Mouse (Mus musculus) neural tube, embryonic 12.5 days (tissue): ENCODE data around the gene Emc9. TPM values are rescaled to one million over a fixed set of nuclear protein-coding genes. Genes with fewer than 3 reads are reported as not detected.
A peak's percentile ranks its signal among the peaks of the same experiment; 100 is the strongest.

ENCODE experiments used
- ATAC-seq: fragments of 200-750 bp; cut with Nextera tagmentation; 2 replicates; pipeline ENCODE4 v1.8.0; 2017; ENCODE audit warnings: low read depth, mild to moderate bottlenecking, moderate TSS enrichment, moderate library complexity; ENCODE audit not compliant: low FRiP score
- H3K27ac ChIP-seq: fragments of 300-500 bp; sonication (generic); 2 replicates; pipeline ENCODE4 v1.5.1; 2016
- H3K27me3 ChIP-seq: fragments of 300-500 bp; sonication (generic); replicated peaks from 2 replicates; pipeline ENCODE4 v1.6.1; 2016; ENCODE audit warnings: mild to moderate bottlenecking
- H3K36me3 ChIP-seq: fragments of 300-500 bp; sonication (generic); 2 replicates; pipeline ENCODE4 v1.6.1; 2016; ENCODE audit warnings: mild to moderate bottlenecking
- H3K4me1 ChIP-seq: fragments of 300-500 bp; sonication (generic); 2 replicates; pipeline ENCODE4 v1.6.1; 2016
- H3K4me2 ChIP-seq: fragments of 300-500 bp; sonication (generic); replicated peaks from 2 replicates; pipeline ENCODE4 v1.6.1; 2016; ENCODE audit warnings: mild to moderate bottlenecking
- H3K4me3 ChIP-seq: fragments of 300-500 bp; sonication (generic); 2 replicates; pipeline ENCODE4 v1.5.1; 2016
- H3K9ac ChIP-seq: fragments of 300-500 bp; sonication (generic); 2 replicates; pipeline ENCODE4 v1.6.1; 2016; ENCODE audit warnings: mild to moderate bottlenecking
- H3K9me3 ChIP-seq: fragments of 300-500 bp; sonication (generic); 2 replicates; pipeline ENCODE4 v1.6.1; 2016; ENCODE audit warnings: mild to moderate bottlenecking
- WGBS: fragments of 180-500 bp; shearing (Covaris S2); methylation state at CpG from one replicate; pipeline ENCODE4 v1.1.7; 2016; 5-methylcytosine and 5-hydroxymethylcytosine counted together
- polyA plus RNA-seq: library from polyadenylated mRNA; unstranded; fragments of >200 nt; fragmentation: Nextera tagmentation; extraction: Ambion mirVana; gene quantifications from 2 replicates; pipeline ENCODE4 v1.2.1, GENCODE M21; 2016

Emc9 gene
- polyA plus RNA-seq, result 8.9 and 12.7 TPM in 2 replicates

GRCm38 (mm10) chr14:55584702-55585565 is at the start of gene Emc9:
Emc9 (minus strand) TSS chr14:55585302.
- Histone ChIP-seq H3K27me3 (no peaks in the 10 kb centered on the region), H3K9ac (peak within 1 kb of the TSS; percentile 57), H3K36me3 (peaks cover 36% of the 10 kb centered on the region), H3K4me3 (peak within 1 kb of the TSS; percentile 43), H3K4me1 (peaks cover 8% of the 10 kb centered on the region; the same call in 1 of the 2 replicates), H3K4me2 (peak within 1 kb of the TSS; percentile 79), H3K27ac (no peak within 1 kb of the TSS), H3K9me3 (no peaks in the 10 kb centered on the region)
- 2% methylated on average over 43 of the region's 43 CpGs for whole genome bisulfite sequencing
- peak; percentile 56 for ATAC-seq

DNA sequence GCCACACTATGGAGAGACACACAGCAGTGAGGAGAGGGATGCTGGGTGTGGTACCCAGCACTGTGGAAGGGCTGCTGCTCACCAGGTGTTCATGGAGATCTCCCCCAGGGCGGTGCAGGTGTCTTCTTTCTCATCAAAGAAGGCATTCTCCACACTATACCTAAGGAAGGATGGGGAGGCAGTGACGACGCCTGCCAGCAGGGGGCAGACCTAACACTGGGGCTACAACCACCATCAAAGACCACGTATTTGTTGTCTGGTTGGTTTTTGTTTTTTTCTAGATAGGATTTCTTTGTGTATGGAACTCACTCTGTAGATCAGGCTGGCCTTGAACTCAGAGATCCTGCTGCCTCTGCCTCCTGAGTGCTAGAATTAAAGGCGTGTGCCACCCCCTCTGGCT is 44.2 kb upstream of the Emc9 start:
- Histone ChIP-seq H3K4me2 (no peak overlapping the region), H3K27me3 (no peaks in the 10 kb centered on the region), H3K36me3 (peaks cover 98% of the 10 kb centered on the region), H3K9ac (0 out of 2 replicates have a peak overlapping the region, but pooled peaks have one; percentile 5), H3K9me3 (no peaks in the 10 kb centered on the region), H3K27ac (no peak overlapping the region), H3K4me3 (no peak overlapping the region), H3K4me1 (peaks cover 5% of the 10 kb centered on the region)
- no peak for ATAC-seq
- 57% methylated on average over 5 of the region's 5 CpGs for WGBS

GRCm38 (mm10) chr14:55628077-55628827 is 43.1 kb upstream of the Emc9 start:
- ATAC-seq, result no peak
- 83% methylated on average over 27 of the region's 27 CpGs for WGBS
- H3K9ac ChIP-seq, result no peak overlapping the region
- no peaks in the 10 kb centered on the region for H3K4me1 ChIP-seq
- no peaks in the 10 kb centered on the region for H3K27me3 ChIP-seq
- H3K4me3 ChIP-seq, result no peak overlapping the region
- H3K27ac ChIP-seq, result no peak overlapping the region
- H3K4me2 ChIP-seq, result no peak overlapping the region
- H3K36me3 ChIP-seq, result peaks cover 97% of the 10 kb centered on the region
- H3K9me3 ChIP-seq, result no peaks in the 10 kb centered on the region

DNA sequence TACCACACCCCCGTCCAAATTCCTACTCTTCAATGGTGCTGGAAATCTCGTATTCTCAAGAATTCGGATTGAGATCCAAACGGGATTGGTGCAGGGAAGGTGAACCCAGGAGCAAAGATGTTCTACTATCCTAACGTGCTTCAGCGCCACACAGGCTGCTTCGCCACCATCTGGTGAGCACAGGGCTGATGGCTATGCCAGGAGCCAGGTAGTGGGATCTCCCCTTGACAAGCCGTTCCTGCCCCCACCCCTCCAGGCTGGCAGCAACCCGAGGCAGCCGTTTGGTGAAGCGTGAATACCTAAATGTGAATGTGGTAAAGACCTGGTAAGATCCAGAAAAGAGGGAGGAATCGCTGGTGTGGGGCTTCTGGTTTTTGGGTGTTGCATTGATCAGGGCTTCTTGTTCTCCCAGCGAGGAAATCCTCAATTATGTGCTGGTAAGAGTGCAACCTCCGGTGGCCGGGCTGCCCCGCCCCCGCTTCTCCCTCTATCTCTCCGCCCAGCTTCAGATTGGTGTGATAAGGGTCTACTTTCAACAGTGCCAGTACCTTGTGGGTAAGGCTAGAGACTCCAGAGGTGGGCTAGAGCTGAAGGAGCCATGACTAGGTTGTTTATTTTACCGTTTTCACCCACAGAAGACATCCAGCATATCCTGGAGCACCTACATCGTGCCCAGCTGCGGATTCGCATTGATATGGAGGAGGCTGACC is 33.5 kb upstream of the Emc9 start:
- Histone ChIP-seq H3K9ac (peak overlapping the region; percentile 40; the same call in 1 of the 2 replicates), H3K27me3 (no peaks in the 10 kb centered on the region), H3K4me1 (no peaks in the 10 kb centered on the region), H3K4me2 (peak overlapping the region; percentile 51), H3K27ac (no peak overlapping the region), H3K4me3 (peak overlapping the region; percentile 20), H3K36me3 (peaks cover 1% of the 10 kb centered on the region; the same call in 1 of the 2 replicates), H3K9me3 (no peaks in the 10 kb centered on the region)
- no peak for ATAC-seq
- 52% methylated on average over 22 of the region's 22 CpGs for WGBS

DNA sequence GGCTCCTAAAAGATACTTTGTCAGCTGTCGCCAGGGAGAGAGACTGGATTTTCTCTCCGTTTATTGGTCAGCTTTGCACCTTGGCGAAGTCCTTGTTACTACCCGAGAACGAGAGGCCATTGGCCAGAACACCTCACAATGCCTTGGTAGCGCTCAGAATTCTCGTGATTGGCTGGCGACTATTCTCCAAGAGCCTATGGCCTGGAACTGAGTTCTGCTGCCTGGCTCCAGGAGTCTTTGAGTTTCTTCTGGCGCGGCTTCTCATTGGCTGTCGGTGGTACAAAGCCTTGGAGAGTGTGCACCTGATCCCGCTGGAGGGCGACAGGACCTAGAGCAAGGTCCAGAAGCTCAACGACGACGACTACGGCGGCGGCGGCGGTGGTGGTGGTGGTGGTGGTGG is 32.7 kb upstream of the Emc9 start, which contains the start of gene Rec8:
TSS of gene Rec8 (plus strand) at position 216 of the 400 bp plus-strand sequence.
- Histone ChIP-seq H3K27ac (no peak within 1 kb of the TSS), H3K4me2 (peak within 1 kb of the TSS; percentile 51), H3K9me3 (no peaks in the 10 kb centered on the region), H3K9ac (peak within 1 kb of the TSS; percentile 40; the same call in 1 of the 2 replicates), H3K4me1 (no peaks in the 10 kb centered on the region), H3K27me3 (no peaks in the 10 kb centered on the region), H3K36me3 (no peaks in the 10 kb centered on the region), H3K4me3 (peak within 1 kb of the TSS; percentile 20)
- WGBS, result 22% methylated on average over 21 of the region's 21 CpGs
- ATAC-seq, result peak; percentile 83

DNA sequence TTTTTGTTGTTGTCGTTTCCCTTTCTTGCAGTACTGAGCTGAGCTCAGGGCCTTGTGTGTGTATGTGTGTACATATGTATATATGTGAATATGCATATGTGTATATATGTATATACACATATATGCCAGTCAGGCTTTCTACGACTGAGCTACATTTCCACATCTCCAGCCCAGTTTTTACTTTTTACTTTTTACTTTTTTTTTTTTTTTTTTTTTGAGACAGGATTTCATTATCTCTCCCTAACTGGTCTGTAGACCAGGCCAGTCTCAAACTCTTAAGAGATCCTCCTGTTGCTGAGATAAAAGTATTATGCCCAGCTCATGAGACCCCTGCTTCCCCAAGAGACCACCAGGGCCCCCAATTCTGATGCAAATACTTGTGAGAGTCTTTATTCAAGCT is 31.7 kb upstream of the Emc9 start:
- H3K27me3 ChIP-seq, result no peaks in the 10 kb centered on the region
- 90% methylated on average over 2 of the region's 2 CpGs for WGBS
- ATAC-seq, result no peak
- no peaks in the 10 kb centered on the region for H3K36me3 ChIP-seq
- H3K4me2 ChIP-seq, result no peak overlapping the region
- no peaks in the 10 kb centered on the region for H3K4me1 ChIP-seq
- no peak overlapping the region for H3K4me3 ChIP-seq
- no peak overlapping the region for H3K9ac ChIP-seq
- no peaks in the 10 kb centered on the region for H3K9me3 ChIP-seq
- H3K27ac ChIP-seq, result no peak overlapping the region

GRCm38 (mm10) chr14:55615876-55616275 is 30.8 kb upstream of the Emc9 start:
- 55% methylated on average over 2 of the region's 2 CpGs for WGBS

DNA sequence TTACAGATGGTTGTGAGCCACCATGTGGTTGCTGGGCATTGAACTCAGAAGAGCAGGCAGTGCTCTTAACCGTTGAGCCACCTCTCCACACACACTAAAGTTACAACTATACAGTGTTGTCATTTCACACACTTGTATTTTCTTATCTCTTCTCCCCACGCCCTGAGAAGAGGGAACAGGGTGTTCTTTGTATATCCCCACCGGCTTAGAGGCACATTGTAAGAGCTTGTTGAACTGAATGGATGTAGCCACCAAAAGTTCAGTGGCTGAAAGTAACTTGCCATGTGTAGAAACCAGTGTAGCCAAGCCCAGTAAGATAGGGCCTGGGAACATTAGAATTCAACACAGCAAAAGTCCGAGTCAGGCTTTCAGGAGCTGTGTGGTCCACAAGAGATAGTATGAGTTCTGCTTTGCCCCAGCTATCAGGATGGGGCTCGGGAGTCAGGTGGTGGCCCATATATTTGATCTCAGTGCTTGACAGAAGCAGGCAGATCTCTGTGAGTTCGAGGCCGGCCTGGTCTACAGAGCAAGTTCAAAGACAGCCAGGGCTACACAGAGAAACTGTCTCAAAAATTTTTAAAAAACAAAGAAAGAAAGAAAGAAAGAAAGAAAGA is 29.6 kb upstream of the Emc9 start:
- 80% methylated on average over 7 of the region's 7 CpGs for WGBS
- Histone ChIP-seq H3K4me2 (no peak overlapping the region), H3K27ac (no peak overlapping the region)

More at GRCm38 (mm10) chr14:55615876-55616275, 30.8 kb upstream of the Emc9 start:
- Histone ChIP-seq H3K9ac (no peak overlapping the region), H3K36me3 (no peaks in the 10 kb centered on the region), H3K27ac (no peak overlapping the region), H3K4me2 (no peak overlapping the region), H3K27me3 (no peaks in the 10 kb centered on the region), H3K4me1 (no peaks in the 10 kb centered on the region), H3K9me3 (no peaks in the 10 kb centered on the region), H3K4me3 (no peak overlapping the region)
- no peak for ATAC-seq

GRCm38 (mm10) chr14:55613346-55613745 is 28.2 kb upstream of the Emc9 start:
- peaks cover 17% of the 10 kb centered on the region for H3K36me3 ChIP-seq
- no peak overlapping the region for H3K4me2 ChIP-seq
- H3K9ac ChIP-seq, result no peak overlapping the region
- no peak overlapping the region for H3K27ac ChIP-seq
- no peaks in the 10 kb centered on the region for H3K27me3 ChIP-seq
- no peak for ATAC-seq
- no peaks in the 10 kb centered on the region for H3K4me1 ChIP-seq
- WGBS, result 77% methylated on average over 6 of the region's 6 CpGs
- H3K9me3 ChIP-seq, result no peaks in the 10 kb centered on the region
- H3K4me3 ChIP-seq, result no peak overlapping the region

More for the DNA sequence above, 29.6 kb upstream of the Emc9 start:
- Histone ChIP-seq H3K27me3 (no peaks in the 10 kb centered on the region), H3K9ac (no peak overlapping the region), H3K4me3 (no peak overlapping the region), H3K36me3 (peaks cover 4% of the 10 kb centered on the region), H3K4me1 (no peaks in the 10 kb centered on the region), H3K9me3 (no peaks in the 10 kb centered on the region)
- no peak for ATAC-seq

DNA sequence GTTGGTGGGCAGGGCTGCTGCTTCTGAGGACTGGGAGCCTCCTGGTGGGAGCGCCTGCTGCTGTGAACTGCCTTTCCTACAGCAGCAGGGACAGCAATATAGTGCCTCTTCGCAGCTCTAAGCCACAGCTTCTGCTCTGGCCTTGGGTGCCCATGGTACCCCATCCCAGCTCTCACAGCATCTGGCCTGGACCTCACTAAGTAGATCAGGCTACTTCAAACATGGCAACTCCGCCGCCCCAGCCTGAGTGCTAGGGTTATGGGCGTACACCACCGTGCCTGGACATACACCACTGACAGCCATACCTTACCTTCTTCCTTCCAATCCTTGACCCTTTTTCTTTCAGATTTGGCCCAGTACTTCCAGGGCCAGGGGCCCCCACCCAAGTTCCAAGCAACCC is 23.2 kb upstream of the Emc9 start:
- H3K4me2 ChIP-seq, result no peak overlapping the region
- ATAC-seq, result no peak
- no peak overlapping the region for H3K9ac ChIP-seq
- no peaks in the 10 kb centered on the region for H3K27me3 ChIP-seq
- 94% methylated on average over 6 of the region's 6 CpGs for WGBS
- H3K4me3 ChIP-seq, result no peak overlapping the region
- H3K4me1 ChIP-seq, result no peaks in the 10 kb centered on the region
- peaks cover 50% of the 10 kb centered on the region for H3K36me3 ChIP-seq
- H3K27ac ChIP-seq, result no peak overlapping the region
- H3K9me3 ChIP-seq, result no peaks in the 10 kb centered on the region

DNA sequence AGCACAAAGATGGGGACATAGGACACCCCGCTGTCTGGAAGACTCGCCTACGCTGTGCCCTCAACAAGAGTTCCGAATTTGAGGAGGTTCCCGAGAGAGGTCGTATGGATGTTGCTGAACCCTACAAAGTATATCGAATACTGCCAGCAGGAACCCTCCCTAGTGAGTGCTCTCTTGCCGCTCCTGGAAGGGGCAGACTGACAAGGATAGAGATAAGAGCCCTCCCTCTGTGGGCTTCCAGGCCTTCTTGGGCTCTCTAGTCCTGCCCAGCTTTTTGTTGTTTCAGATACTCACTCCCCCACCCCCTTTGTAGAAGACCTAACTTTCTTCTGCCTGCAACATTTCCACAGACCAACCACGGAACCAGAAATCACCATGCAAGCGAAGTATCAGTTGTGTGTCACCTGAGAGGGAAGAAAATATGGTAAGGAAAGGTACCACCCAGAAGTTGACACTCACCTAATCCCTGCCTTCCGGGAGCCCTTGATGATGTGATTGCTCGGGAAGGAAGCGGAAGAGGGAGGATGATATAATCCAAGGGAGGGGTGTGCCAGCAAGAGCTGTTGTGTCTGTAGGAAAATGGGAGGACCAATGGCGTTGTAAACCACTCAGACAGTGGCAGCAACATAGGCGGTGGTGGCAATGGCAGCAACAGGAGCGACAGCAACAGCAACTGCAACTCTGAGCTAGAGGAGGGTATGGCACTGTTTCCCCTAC is 20.8 kb upstream of the Emc9 start:
- ATAC-seq, result no peak
- H3K4me2 ChIP-seq, result no peak overlapping the region
- no peaks in the 10 kb centered on the region for H3K27me3 ChIP-seq
- H3K4me3 ChIP-seq, result no peak overlapping the region
- H3K9ac ChIP-seq, result no peak overlapping the region
- no peaks in the 10 kb centered on the region for H3K9me3 ChIP-seq
- peaks cover 75% of the 10 kb centered on the region for H3K36me3 ChIP-seq
- no peak overlapping the region for H3K27ac ChIP-seq
- H3K4me1 ChIP-seq, result no peaks in the 10 kb centered on the region
- 94% methylated on average over 16 of the region's 16 CpGs for WGBS
